Mouse (Mus musculus) kidney, postnatal 4 days (tissue): ENCODE measurements around the gene Metap1d.

Experiments
- DNase-seq, 2 experiments: peaks; one replicate each; pipeline ENCODE4 v3.0.0; 2021; ENCODE audit warnings: mixed read lengths in 2 of 2

The Metap1d gene

DNA sequence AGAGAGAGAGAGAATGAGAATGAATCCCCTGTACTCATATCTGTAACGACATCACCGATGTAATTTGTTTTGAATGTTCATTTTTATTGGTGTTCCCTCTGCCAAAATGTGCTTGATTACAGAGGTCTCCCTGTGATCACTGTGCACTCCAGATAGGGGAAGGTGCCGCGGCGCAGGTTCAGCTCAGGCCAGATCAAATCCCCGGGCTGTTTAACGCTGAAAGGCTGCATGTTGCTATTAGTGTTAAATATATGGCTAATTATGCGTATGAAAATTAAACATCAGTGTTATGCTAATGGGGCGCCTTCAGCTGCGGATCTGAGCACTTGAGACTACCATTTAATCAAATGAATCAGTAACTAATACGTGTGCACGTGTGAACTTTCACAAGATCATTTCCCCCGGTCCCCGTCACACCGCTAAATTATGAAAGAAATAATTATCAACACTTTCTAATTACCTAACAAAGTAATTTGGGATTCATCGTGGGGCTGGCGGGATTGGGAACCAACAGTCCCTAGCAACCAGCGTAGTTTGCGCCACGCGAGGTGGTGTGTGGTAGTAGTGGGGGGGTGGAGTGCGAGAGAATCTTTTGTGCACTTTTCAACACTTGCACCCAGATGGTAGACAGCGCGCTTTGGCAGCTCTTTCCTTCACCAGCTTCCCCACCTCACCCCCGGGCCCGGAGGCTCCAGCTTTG lies 75.1 kb downstream of the Metap1d start, which contains the start of gene Dlx1:
Gene Dlx1 (plus strand): TSS at position 100 of the 700 bp plus-strand sequence.
- DNase-seq = peak in 1 of 2 experiments; percentile 28

DNA sequence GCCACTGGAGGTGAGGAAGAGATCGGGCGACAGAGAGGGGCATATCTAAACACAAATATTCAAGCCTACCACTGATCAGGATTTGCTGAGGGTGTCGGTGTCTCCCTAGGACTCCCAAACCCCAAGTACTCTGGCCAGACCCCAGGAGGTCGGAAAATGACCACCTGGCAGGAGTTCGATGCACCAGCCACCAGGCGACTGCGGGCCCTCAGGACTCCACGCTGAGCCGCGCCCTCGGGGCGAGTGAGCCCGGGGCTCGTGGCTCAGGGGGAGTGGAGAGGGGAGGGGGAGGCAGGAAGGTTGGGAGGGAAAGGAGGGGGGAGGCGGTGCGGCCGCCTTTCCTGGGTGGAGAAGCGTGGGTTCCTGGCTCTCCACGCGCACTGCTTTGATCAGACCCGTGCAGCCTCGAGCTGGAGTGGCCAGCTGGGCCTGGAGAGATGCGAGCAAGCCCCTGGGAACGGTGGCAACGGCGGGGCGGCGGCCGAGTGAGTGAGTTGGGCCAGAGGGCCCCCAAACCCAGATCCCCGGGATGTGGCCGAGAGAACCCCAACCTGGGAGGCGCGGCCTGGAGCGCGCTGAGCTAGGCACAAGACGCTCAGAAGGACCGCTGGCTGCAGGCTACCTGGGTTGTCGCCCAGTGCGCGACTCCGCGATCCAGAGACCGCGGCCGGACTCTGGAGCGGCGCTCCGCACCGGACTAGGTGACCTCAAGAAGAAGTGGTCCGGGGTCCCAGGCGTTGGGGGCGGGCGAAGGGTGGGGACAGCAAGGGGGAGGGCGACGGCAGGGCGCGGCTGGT lies 75.8 kb downstream of the Metap1d start:
- no peak for DNase-seq

DNA sequence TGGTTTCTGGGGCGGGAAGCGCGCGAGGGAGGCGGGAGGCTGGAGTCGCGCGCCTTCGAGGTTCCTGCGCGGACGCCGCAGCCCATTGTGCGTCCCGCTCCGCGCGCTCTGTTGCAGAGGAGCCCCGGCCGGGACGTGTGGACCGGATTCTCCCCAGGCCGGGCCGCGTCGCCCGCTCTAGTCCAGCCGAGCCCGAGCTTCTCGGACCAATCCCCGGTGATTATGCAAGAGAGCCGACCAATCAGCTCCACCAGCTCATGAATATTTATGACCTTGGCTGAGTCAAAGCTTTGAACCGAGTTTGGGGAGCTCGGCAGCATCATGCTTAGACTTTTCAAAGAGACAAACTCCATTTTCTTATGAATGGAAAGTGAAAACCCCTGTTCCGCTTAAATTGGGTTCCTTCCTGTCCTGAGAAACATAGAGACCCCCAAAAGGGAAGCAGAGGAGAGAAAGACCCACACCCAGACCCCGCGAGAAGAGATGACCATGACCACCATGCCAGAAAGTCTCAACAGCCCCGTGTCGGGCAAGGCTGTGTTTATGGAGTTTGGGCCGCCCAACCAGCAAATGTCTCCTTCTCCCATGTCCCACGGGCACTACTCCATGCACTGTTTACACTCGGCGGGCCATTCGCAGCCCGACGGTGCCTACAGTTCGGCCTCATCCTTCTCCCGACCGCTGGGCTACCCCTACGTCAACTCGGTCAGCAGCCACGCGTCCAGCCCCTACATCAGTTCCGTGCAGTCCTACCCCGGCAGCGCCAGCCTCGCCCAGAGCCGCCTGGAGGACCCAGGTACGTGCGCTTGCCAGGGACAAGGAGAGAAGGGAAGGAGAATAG lies 76.7 kb downstream of the Metap1d start:
- DNase-seq = peak; percentile 80 to 87

- peak in 1 of 2 experiments; percentile 24 for DNase-seq
Observed at GRCm38 (mm10) chr2:71530391-71531123, 77.5 kb downstream of the Metap1d start.

GRCm38 (mm10) chr2:71531124-71531590 lies 78.1 kb downstream of the Metap1d start:
- DNase-seq = no peak

- peak in 1 of 2 experiments; percentile 25 for DNase-seq
Observed at GRCm38 (mm10) chr2:71531990-71532970, 79.2 kb downstream of the Metap1d start.

GRCm38 (mm10) chr2:71533094-71533493 lies 80.0 kb downstream of the Metap1d start:
- no peak for DNase-seq

DNA sequence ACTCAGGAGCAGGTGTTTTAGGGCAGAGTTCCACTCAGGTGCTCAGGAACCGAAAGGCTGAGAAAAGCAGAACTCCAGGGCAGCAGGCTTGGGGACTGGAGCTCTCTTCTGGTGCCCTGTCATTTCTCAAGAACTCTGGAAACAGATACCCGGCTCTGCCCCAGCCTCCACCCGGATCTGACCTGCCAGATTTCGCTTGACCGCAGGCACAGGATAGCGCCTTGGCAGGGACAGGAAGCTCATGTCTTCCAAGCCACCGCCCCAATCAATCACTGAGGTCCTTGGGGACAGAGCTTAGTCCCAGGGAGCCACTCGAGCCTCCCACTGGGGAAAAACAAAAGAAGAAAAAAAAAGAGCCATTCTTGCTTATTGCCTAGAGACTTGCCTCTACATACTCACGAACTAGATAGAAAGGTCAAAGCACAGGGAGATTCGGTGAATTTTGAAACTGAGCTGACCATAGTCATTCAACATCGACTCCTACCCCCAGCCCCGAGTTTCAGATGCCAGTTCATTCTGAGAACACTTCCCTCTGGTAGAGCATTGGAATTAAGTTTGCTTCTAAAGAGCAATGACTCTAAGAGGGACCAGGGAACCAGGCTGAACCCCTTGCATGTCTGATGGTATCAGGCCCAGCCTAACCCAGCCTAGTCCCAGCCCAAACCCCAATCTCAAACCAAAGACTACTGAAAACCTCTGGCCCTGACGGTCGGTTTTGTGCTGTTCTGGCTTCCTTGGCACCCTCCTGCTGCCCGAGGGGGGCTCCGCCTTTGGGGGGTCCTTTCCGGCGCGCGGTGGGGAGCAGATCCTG lies 81.4 kb downstream of the Metap1d start:
- peak in 1 of 2 experiments; percentile 18 for DNase-seq

GRCm38 (mm10) chr2:71540611-71541417 lies 87.7 kb downstream of the Metap1d start:
- DNase-seq = peak; percentile 43 to 46

GRCm38 (mm10) chr2:71541418-71542226 lies 88.5 kb downstream of the Metap1d start:
- peak in 1 of 2 experiments; percentile 14 for DNase-seq

DNA sequence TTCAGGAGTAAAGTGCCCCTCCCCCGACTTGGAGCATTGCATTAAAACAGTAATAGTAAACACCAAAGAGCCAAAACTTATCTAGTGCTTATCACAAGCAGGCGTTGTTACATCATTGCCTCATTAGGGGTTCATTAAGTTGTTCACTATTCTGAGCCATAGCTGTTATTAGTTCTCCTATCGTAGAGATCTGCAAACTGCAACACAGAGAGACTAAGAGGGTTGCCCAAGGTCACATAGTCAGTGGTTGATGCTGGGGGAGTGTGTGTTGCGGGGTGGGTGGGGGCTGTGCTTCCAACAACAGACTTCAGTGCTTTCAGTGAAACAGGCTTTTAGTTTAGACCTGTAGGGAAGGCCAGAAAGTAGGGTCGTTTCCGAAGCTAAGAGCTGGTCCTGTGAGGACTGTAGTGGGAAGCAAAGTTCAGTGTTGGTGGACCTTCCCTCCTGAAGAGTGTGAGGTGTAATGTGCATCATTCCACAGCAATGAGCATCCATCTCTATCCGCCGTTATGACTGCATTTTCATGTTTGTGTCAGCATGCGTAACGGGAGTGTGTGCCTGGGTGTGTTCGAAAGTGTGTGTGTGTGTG lies 89.2 kb downstream of the Metap1d start:
- DNase-seq = no peak

- peak; percentile 46 to 65 for DNase-seq
Observed at GRCm38 (mm10) chr2:71542816-71543301, 89.8 kb downstream of the Metap1d start.

DNA sequence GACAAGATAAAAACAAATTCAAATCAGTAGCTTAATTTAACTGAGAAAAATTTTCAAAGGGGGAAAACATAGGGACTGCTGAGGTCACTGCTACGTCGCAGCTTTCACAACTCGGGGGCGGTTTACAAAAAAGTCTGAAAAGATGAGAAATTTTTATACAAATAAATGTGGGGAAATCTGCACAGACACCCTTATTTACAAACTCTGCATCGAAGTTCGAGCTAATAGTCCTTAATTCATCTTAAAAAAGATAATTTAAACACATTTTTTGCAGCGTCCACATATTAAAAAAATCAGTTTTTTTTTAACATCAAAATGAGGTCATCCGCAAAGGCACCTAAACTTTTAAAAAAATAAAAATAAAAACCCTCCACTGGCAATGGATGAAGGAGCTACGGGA lies 90.5 kb downstream of the Metap1d start:
- DNase-seq = no peak

GRCm38 (mm10) chr2:71543948-71544347 lies 90.9 kb downstream of the Metap1d start:
- DNase-seq = no peak

DNA sequence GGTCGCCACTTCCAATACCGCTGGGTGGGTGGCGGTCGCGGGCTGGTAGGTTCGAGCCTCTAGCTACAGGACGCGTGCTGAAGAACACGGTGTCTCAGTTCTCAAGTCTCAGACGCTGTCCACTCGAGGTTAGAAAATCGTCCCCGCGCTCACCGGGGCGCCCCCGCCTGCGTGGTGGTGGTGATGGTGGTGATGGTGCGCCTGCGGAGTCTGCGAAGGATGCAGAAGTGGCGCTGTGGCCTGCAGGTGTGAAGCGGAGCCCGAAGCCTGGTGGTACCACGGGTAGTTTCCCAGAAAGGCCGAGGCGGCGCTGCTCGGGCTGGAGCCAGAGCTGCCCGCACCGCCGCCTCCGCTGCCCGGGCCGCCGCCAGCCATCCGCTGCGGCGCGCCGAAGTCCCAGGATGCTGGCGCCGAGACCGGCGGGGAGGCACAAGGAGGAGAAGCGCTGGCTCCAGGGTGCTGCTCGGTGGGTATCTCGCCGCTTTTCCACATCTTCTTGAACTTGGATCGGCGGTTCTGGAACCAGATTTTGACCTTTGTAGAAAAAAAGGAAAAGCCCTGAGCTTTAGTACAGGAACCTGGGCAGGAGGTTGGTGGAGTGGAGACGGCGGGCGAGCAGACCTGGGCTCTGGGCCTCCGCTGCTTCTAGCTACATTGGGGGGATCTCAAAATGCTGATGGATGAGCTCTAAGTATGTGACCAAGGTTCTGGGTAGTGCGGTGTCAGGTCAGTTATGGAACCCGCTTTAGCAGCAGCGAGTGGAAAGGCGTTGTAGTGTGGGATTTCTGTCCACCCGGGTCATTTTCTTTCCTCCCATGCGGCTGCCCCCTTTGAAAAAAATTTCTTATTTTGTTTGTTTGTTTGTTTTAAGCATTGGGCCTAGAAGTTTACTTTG lies 91.6 kb downstream of the Metap1d start:
- peak; percentile 55 to 69 for DNase-seq

GRCm38 (mm10) chr2:71545401-71545881 lies 92.4 kb downstream of the Metap1d start:
- DNase-seq = peak; percentile 42 to 57
